Mouse (Mus musculus): ENCODE data around the gene Papss2. TPM values are rescaled to one million over a fixed set of nuclear protein-coding genes. Genes with fewer than 3 reads are reported as not detected.

The Papss2 gene
- polyA plus RNA-seq, 1 experiment = 168 TPM

- TF ChIP-seq POLR2A (IDR thresholded peaks at IDR 0.05; ENCODE audit: low read depth, low read length) = no peak
- TF ChIP-seq CTCF (conservative IDR thresholded peaks at IDR 0.05; ENCODE audit: insufficient read depth, insufficient read length, low read depth, low read length) = no peak
- no peak overlapping the region for H3K27ac ChIP-seq (ENCODE audit: insufficient read depth, low read depth, low read length)
- no peaks in the 10 kb centered on the region for H3K27me3 ChIP-seq (replicated peaks; ENCODE audit: control insufficient read depth, insufficient read depth, low read length)
- no peaks in the 10 kb centered on the region; the same call in 1 of the 2 replicates for H3K36me3 ChIP-seq (ENCODE audit: control insufficient read depth, insufficient read depth, low read length)
- DNase-seq = no peak
- WGBS = 90% methylated on average over 5 of the region's 5 CpGs
- H3K4me3 ChIP-seq (ENCODE audit: insufficient read depth, low read depth, low read length) = no peak overlapping the region
- H3K4me1 ChIP-seq (ENCODE audit: control insufficient read depth, insufficient read depth, low read length) = 0 out of 2 replicates have a peak, but pooled peaks cover 4% of the 10 kb centered on the region
These were observed 113.4 kb downstream of the Papss2 start for GRCm38 (mm10) chr19:32708996-32709395.

GRCm38 (mm10) chr19:32710288-32710687 is 114.7 kb downstream of the Papss2 start:
- Histone ChIP-seq H3K4me3 (ENCODE audit: insufficient read depth, low read depth, low read length) (no peak overlapping the region), H3K4me1 (ENCODE audit: control insufficient read depth, insufficient read depth, low read length) (0 out of 2 replicates have a peak, but pooled peaks cover 4% of the 10 kb centered on the region), H3K27me3 (replicated peaks; ENCODE audit: control insufficient read depth, insufficient read depth, low read length) (no peaks in the 10 kb centered on the region), H3K27ac (ENCODE audit: insufficient read depth, low read depth, low read length) (no peak overlapping the region), H3K36me3 (ENCODE audit: control insufficient read depth, insufficient read depth, low read length) (no peaks in the 10 kb centered on the region)
- TF ChIP-seq CTCF (conservative IDR thresholded peaks at IDR 0.05; ENCODE audit: insufficient read depth, insufficient read length, low read depth, low read length) (0 out of 2 replicates have a peak, but pooled peaks have one; percentile 1), POLR2A (IDR thresholded peaks at IDR 0.05; ENCODE audit: low read depth, low read length) (no peak)
- 39% methylated on average over 3 of the region's 3 CpGs for WGBS
- no peak for DNase-seq

- WGBS = under 1% methylated on average over 63 of the region's 63 CpGs
These were observed 116.4 kb downstream of the Papss2 start for GRCm38 (mm10) chr19:32711761-32712541.

GRCm38 (mm10) chr19:32712588-32713042 is 117.0 kb downstream of the Papss2 start:
- Histone ChIP-seq H3K4me3 (ENCODE audit: insufficient read depth, low read depth, low read length) (peak overlapping the region; percentile 73), H3K36me3 (ENCODE audit: control insufficient read depth, insufficient read depth, low read length) (no peaks in the 10 kb centered on the region), H3K27ac (ENCODE audit: insufficient read depth, low read depth, low read length) (peak overlapping the region; percentile 74), H3K27me3 (replicated peaks; ENCODE audit: control insufficient read depth, insufficient read depth, low read length) (no peaks in the 10 kb centered on the region), H3K4me1 (ENCODE audit: control insufficient read depth, insufficient read depth, low read length) (0 out of 2 replicates have a peak, but pooled peaks cover 4% of the 10 kb centered on the region)
- under 1% methylated on average over 11 of the region's 11 CpGs for WGBS
- DNase-seq = peak; percentile 90
- TF ChIP-seq CTCF (conservative IDR thresholded peaks at IDR 0.05; ENCODE audit: insufficient read depth, insufficient read length, low read depth, low read length) (0 out of 2 replicates have a peak, but pooled peaks have one; percentile 10), POLR2A (IDR thresholded peaks at IDR 0.05; ENCODE audit: low read depth, low read length) (no peak)

More at GRCm38 (mm10) chr19:32711761-32712541, 116.4 kb downstream of the Papss2 start:
- Histone ChIP-seq H3K4me1 (ENCODE audit: control insufficient read depth, insufficient read depth, low read length) (0 out of 2 replicates have a peak, but pooled peaks cover 4% of the 10 kb centered on the region), H3K4me3 (ENCODE audit: insufficient read depth, low read depth, low read length) (peak overlapping the region; percentile 73), H3K36me3 (ENCODE audit: control insufficient read depth, insufficient read depth, low read length) (no peaks in the 10 kb centered on the region), H3K27me3 (replicated peaks; ENCODE audit: control insufficient read depth, insufficient read depth, low read length) (no peaks in the 10 kb centered on the region), H3K27ac (ENCODE audit: insufficient read depth, low read depth, low read length) (peak overlapping the region; percentile 85)
- peak; percentile 94 for DNase-seq
- TF ChIP-seq POLR2A (IDR thresholded peaks at IDR 0.05; ENCODE audit: low read depth, low read length) = peak; percentile 84
- no peak for TF ChIP-seq CTCF (conservative IDR thresholded peaks at IDR 0.05; ENCODE audit: insufficient read depth, insufficient read length, low read depth, low read length)

- no peak overlapping the region for H3K4me3 ChIP-seq (ENCODE audit: insufficient read depth, low read depth, low read length)
- no peak for TF ChIP-seq CTCF (conservative IDR thresholded peaks at IDR 0.05; ENCODE audit: insufficient read depth, insufficient read length, low read depth, low read length)
- no peak for TF ChIP-seq POLR2A (IDR thresholded peaks at IDR 0.05; ENCODE audit: low read depth, low read length)
- no peaks in the 10 kb centered on the region for H3K36me3 ChIP-seq (ENCODE audit: control insufficient read depth, insufficient read depth, low read length)
- DNase-seq = no peak
- H3K27me3 ChIP-seq (replicated peaks; ENCODE audit: control insufficient read depth, insufficient read depth, low read length) = no peaks in the 10 kb centered on the region
- no peak overlapping the region for H3K27ac ChIP-seq (ENCODE audit: insufficient read depth, low read depth, low read length)
- WGBS = 83% methylated on average over 3 of the region's 3 CpGs
- H3K4me1 ChIP-seq (ENCODE audit: control insufficient read depth, insufficient read depth, low read length) = 0 out of 2 replicates have a peak, but pooled peaks cover 4% of the 10 kb centered on the region
These were observed 117.9 kb downstream of the Papss2 start for GRCm38 (mm10) chr19:32713471-32713870.

- Histone ChIP-seq H3K4me3 (ENCODE audit: insufficient read depth, low read depth, low read length) (no peak overlapping the region), H3K4me1 (ENCODE audit: control insufficient read depth, insufficient read depth, low read length) (0 out of 2 replicates have a peak, but pooled peaks cover 4% of the 10 kb centered on the region), H3K27me3 (replicated peaks; ENCODE audit: control insufficient read depth, insufficient read depth, low read length) (no peaks in the 10 kb centered on the region), H3K27ac (ENCODE audit: insufficient read depth, low read depth, low read length) (no peak overlapping the region), H3K36me3 (ENCODE audit: control insufficient read depth, insufficient read depth, low read length) (no peaks in the 10 kb centered on the region)
- no peak for TF ChIP-seq POLR2A (IDR thresholded peaks at IDR 0.05; ENCODE audit: low read depth, low read length)
- peak; percentile 98; the same call in 1 of the 2 replicates for TF ChIP-seq CTCF (conservative IDR thresholded peaks at IDR 0.05; ENCODE audit: insufficient read depth, insufficient read length, low read depth, low read length)
- DNase-seq = peak; percentile 89
- WGBS = 0% methylated on average over 3 of the region's 3 CpGs
These were observed 119.6 kb downstream of the Papss2 start for GRCm38 (mm10) chr19:32715201-32715600.

GRCm38 (mm10) chr19:32715681-32716080 is 120.1 kb downstream of the Papss2 start:
- no peak for DNase-seq
- H3K4me1 ChIP-seq (ENCODE audit: control insufficient read depth, insufficient read depth, low read length) = 0 out of 2 replicates have a peak, but pooled peaks cover 4% of the 10 kb centered on the region
- no peak overlapping the region for H3K27ac ChIP-seq (ENCODE audit: insufficient read depth, low read depth, low read length)
- H3K36me3 ChIP-seq (ENCODE audit: control insufficient read depth, insufficient read depth, low read length) = no peaks in the 10 kb centered on the region
- TF ChIP-seq POLR2A (IDR thresholded peaks at IDR 0.05; ENCODE audit: low read depth, low read length) (no peak), CTCF (conservative IDR thresholded peaks at IDR 0.05; ENCODE audit: insufficient read depth, insufficient read length, low read depth, low read length) (no peak)
- no peaks in the 10 kb centered on the region for H3K27me3 ChIP-seq (replicated peaks; ENCODE audit: control insufficient read depth, insufficient read depth, low read length)
- H3K4me3 ChIP-seq (ENCODE audit: insufficient read depth, low read depth, low read length) = no peak overlapping the region

Other genes with a start within 250 kb of the Papss2 start
- gene Sgms1, start 206.1 kb upstream of the Papss2 start, polyA plus RNA-seq (2012; rRNA removed) = 40.7 and 47.7 TPM in 2 replicates
- gene Rpl9-ps6, start 129.2 kb upstream of the Papss2 start, polyA plus RNA-seq (2012; rRNA removed) = 8.3 and 9.4 TPM in 2 replicates
- 38.2 and 60.2 TPM in 2 replicates for gene Minpp1, start 110.0 kb upstream of the Papss2 start, polyA plus RNA-seq (2012; rRNA removed)
- gene Atad1, start 144.0 kb downstream of the Papss2 start, polyA plus RNA-seq (2012; rRNA removed) = 16.0 and 25.0 TPM in 2 replicates
- 12.8 and 15.2 TPM in 2 replicates for gene Pten, start 161.7 kb downstream of the Papss2 start, polyA plus RNA-seq (2012; rRNA removed)